Mouse (Mus musculus) CH12.LX (cell line): Measurements from ENCODE around the gene Pom121l2. TPM values are rescaled to one million over a fixed set of nuclear protein-coding genes. Genes with fewer than 3 reads are reported as not detected.

Experiments
- DNase-seq: peaks from one replicate; pipeline ENCODE4 v3.0.0-alpha.2; 2013; ENCODE audit errors: extremely low read depth
- H3K27ac ChIP-seq: 2 replicates; pipeline ENCODE4 v1.5.1; 2012; ENCODE audit warnings: low read depth, mild to moderate bottlenecking, control low read depth, moderate library complexity; ENCODE audit not compliant: insufficient read depth
- H3K27me3 ChIP-seq: replicated peaks from 2 replicates; pipeline ENCODE3; 2012; ENCODE audit warnings: inconsistent platforms
- H3K36me3 ChIP-seq, 2 experiments: replicated peaks in 1 of 2; 2 replicates each; pipeline versions ENCODE3 to v1.6.1; 2012; ENCODE audit warnings: inconsistent platforms in 1 of 2, low read length in 1 of 2, mild to moderate bottlenecking in 1 of 2, mixed read lengths in 1 of 2, moderate library complexity in 1 of 2; ENCODE audit not compliant: control insufficient read depth in 1 of 2, insufficient read depth in 1 of 2
- H3K4me1 ChIP-seq, 2 experiments: 2 replicates each; pipeline ENCODE4 v1.6.1; 2012; ENCODE audit warnings: inconsistent platforms in 1 of 2, moderate library complexity in 1 of 2; ENCODE audit not compliant: insufficient read depth in 2 of 2, control insufficient read depth in 1 of 2
- H3K4me2 ChIP-seq: 2 replicates; pipeline ENCODE4 v1.6.1; 2012; ENCODE audit warnings: low read depth, mild to moderate bottlenecking, control low read depth; ENCODE audit not compliant: poor library complexity, insufficient read depth, severe bottlenecking
- H3K4me3 ChIP-seq, 3 experiments: fragments of 150-350 bp in 1 of 3; sonication (generic) in 1 of 3; replicated peaks in 1 of 3; 2 replicates each; pipeline versions ENCODE3 to v1.5.1; 2011 to 2012; ENCODE audit warnings: low read depth in 2 of 3, low read length in 2 of 3, mild to moderate bottlenecking in 2 of 3, moderate library complexity in 2 of 3, control low read depth in 1 of 3, improper control_type of control experiment in 1 of 3, inconsistent platforms in 1 of 3, mixed read lengths in 1 of 3; ENCODE audit not compliant: poor library complexity in 1 of 3
- H3K79me2 ChIP-seq: replicated peaks from 2 replicates; pipeline ENCODE4 v1.6.1; 2012; ENCODE audit warnings: mild to moderate bottlenecking, moderate library complexity; ENCODE audit not compliant: control insufficient read depth, poor library complexity, insufficient read depth, severe bottlenecking; ENCODE audit errors: extremely low read depth
- H3K9ac ChIP-seq: 2 replicates; pipeline ENCODE4 v1.6.1; 2012; ENCODE audit warnings: low read depth, mild to moderate bottlenecking, control low read depth, moderate library complexity; ENCODE audit not compliant: insufficient read depth
- H3K9me3 ChIP-seq: replicated peaks from 2 replicates; pipeline ENCODE3; 2012; ENCODE audit warnings: low read length, inconsistent platforms, mixed read lengths
- BHLHE40 ChIP-seq: IDR thresholded peaks from 2 replicates; pipeline ENCODE4 v1.6.1; 2011; ENCODE audit warnings: mild to moderate bottlenecking, low read depth, low read length, improper control_type of control experiment
- CTCF ChIP-seq, 2 experiments: IDR thresholded peaks in 1 of 2; conservative IDR thresholded peaks in 1 of 2; 2 replicates each; pipeline ENCODE4 v1.5.1; 2011 to 2012; ENCODE audit warnings: low read depth in 2 of 2, low read length in 2 of 2, improper control_type of control experiment in 1 of 2, inconsistent platforms in 1 of 2, mild to moderate bottlenecking in 1 of 2, moderate library complexity in 1 of 2
- E2F4 ChIP-seq: IDR thresholded peaks from 2 replicates; pipeline ENCODE4 v1.6.1; 2011; ENCODE audit warnings: low read depth, low read length, improper control_type of control experiment; ENCODE audit not compliant: insufficient replicate concordance
- ELF1 ChIP-seq: IDR thresholded peaks from 2 replicates; pipeline ENCODE4 v1.6.1; 2014; ENCODE audit warnings: low read depth, mild to moderate bottlenecking, inconsistent platforms, low read length, improper control_type of control experiment
- EP300 ChIP-seq: IDR thresholded peaks from 2 replicates; pipeline ENCODE4 v1.6.1; 2011; ENCODE audit warnings: low read length, improper control_type of control experiment
- GABPA ChIP-seq: IDR thresholded peaks from 2 replicates; pipeline ENCODE4 v1.6.1; 2012; ENCODE audit warnings: low read depth, low read length, improper control_type of control experiment, inconsistent platforms; ENCODE audit not compliant: insufficient replicate concordance
- IRF4 ChIP-seq: IDR thresholded peaks from 2 replicates; pipeline ENCODE4 v1.6.1; 2014; ENCODE audit warnings: low read depth, mild to moderate bottlenecking, inconsistent platforms, low read length, improper control_type of control experiment
- KAT2A ChIP-seq: IDR thresholded peaks from 2 replicates; pipeline ENCODE4 v1.6.1; 2012; ENCODE audit warnings: low read length, improper control_type of control experiment, inconsistent platforms; ENCODE audit not compliant: insufficient replicate concordance
- MAFK ChIP-seq: IDR thresholded peaks from 2 replicates; pipeline ENCODE4 v1.6.1; 2011; ENCODE audit warnings: low read length, improper control_type of control experiment; ENCODE audit not compliant: insufficient replicate concordance
- MAX ChIP-seq: IDR thresholded peaks from 2 replicates; pipeline ENCODE4 v1.6.1; 2011; ENCODE audit warnings: low read length, improper control_type of control experiment
- MAZ ChIP-seq: IDR thresholded peaks from 2 replicates; pipeline ENCODE4 v1.6.1; 2012; ENCODE audit warnings: low read depth, mild to moderate bottlenecking, inconsistent platforms, low read length, improper control_type of control experiment, moderate library complexity
- MEF2A ChIP-seq: IDR thresholded peaks from 2 replicates; pipeline ENCODE4 v1.6.1; 2014; ENCODE audit warnings: low read depth, mild to moderate bottlenecking, inconsistent platforms, low read length, improper control_type of control experiment, borderline replicate concordance
- MYC ChIP-seq: IDR thresholded peaks from 2 replicates; pipeline ENCODE4 v1.6.1; 2011; ENCODE audit warnings: low read depth, mild to moderate bottlenecking, improper control_type of control experiment, low read length
- NELFE ChIP-seq: IDR thresholded peaks from 2 replicates; pipeline ENCODE4 v1.6.1; 2011; ENCODE audit warnings: low read depth, low read length, improper control_type of control experiment
- NRF1 ChIP-seq: IDR thresholded peaks from 2 replicates; pipeline ENCODE4 v1.6.1; 2014; ENCODE audit warnings: low read depth, mild to moderate bottlenecking, inconsistent platforms, low read length, improper control_type of control experiment, moderate library complexity
- POLR2A ChIP-seq: IDR thresholded peaks from 2 replicates; pipeline ENCODE4 v1.6.1; 2011; ENCODE audit warnings: low read depth, mild to moderate bottlenecking, improper control_type of control experiment, low read length
- RAD21 ChIP-seq: IDR thresholded peaks from 2 replicates; pipeline ENCODE4 v1.6.1; 2011; ENCODE audit warnings: low read depth, mild to moderate bottlenecking, low read length, improper control_type of control experiment, moderate library complexity
- SIN3A ChIP-seq: IDR thresholded peaks from 2 replicates; pipeline ENCODE4 v1.6.1; 2012; ENCODE audit warnings: low read length, improper control_type of control experiment, inconsistent platforms
- SMC3 ChIP-seq: IDR thresholded peaks from 2 replicates; pipeline ENCODE4 v1.6.1; 2011; ENCODE audit warnings: low read depth, low read length, improper control_type of control experiment
- TBP ChIP-seq: conservative IDR thresholded peaks from 2 replicates; pipeline ENCODE4 v1.6.1; 2011; ENCODE audit warnings: low read depth, low read length, improper control_type of control experiment
- TCF12 ChIP-seq: IDR thresholded peaks from 2 replicates; pipeline ENCODE4 v1.6.1; 2014; ENCODE audit warnings: low read depth, mild to moderate bottlenecking, inconsistent platforms, low read length, improper control_type of control experiment
- UBTF ChIP-seq: IDR thresholded peaks from 2 replicates; pipeline ENCODE4 v1.6.1; 2012; ENCODE audit warnings: low read depth, mild to moderate bottlenecking, inconsistent platforms, low read length, improper control_type of control experiment, moderate library complexity
- USF1 ChIP-seq: IDR thresholded peaks from 2 replicates; pipeline ENCODE4 v1.6.1; 2014; ENCODE audit warnings: low read depth, mild to moderate bottlenecking, inconsistent platforms, low read length, improper control_type of control experiment
- USF2 ChIP-seq: conservative IDR thresholded peaks from 2 replicates; pipeline ENCODE4 v1.6.1; 2011; ENCODE audit warnings: low read depth, low read length, improper control_type of control experiment
- ZC3H11A ChIP-seq: IDR thresholded peaks from 2 replicates; pipeline ENCODE4 v1.6.1; 2012; ENCODE audit warnings: low read depth, mild to moderate bottlenecking, inconsistent platforms, low read length, improper control_type of control experiment
- ZMIZ1 ChIP-seq: IDR thresholded peaks from 2 replicates; pipeline ENCODE4 v1.6.1; 2012; ENCODE audit warnings: low read depth, mild to moderate bottlenecking, inconsistent platforms, low read length, improper control_type of control experiment
- ZNF384 ChIP-seq: IDR thresholded peaks from 2 replicates; pipeline ENCODE4 v1.6.1; 2012; ENCODE audit warnings: low read depth, low read length, improper control_type of control experiment, inconsistent platforms
- dilution Hi-C: fragments of 300-500 bp; cut with MboI; formaldehyde crosslinking; loops from 2 replicates; pipeline ENCODE4 v1.14.3; 2020; ENCODE audit warnings: low sequenced_read_pairs; ENCODE audit not compliant: extremely low pct_unique_long_range_greater_than_20kb, extremely low pct_ligation_motif_present
- in situ Hi-C: fragments of 300-500 bp; cut with MboI; formaldehyde crosslinking; loops from 3 replicates; pipeline ENCODE4 v1.14.3; 2019; ENCODE audit warnings: low sequenced_read_pairs, low pct_ligation_motif_present, low pct_unique_long_range_greater_than_20kb, mixed read lengths
- polyA plus RNA-seq: library from polyadenylated mRNA; unstranded; fragments of >175 nt; gene quantifications from 2 replicates; pipeline ENCODE4 v1.2.1, GENCODE M21; 2012; ENCODE audit warnings: low read depth; ENCODE audit not compliant: insufficient read length
- total RNA-seq, 2 experiments: library from RNA; depleted of rRNA; stranded (reverse); fragments of 300-350 nt in 1 of 2; fragments of >200 nt in 1 of 2; gene quantifications; 2 replicates each; pipeline ENCODE4 v1.2.3; 2012 to 2014

Pom121l2 gene
- total and polyA plus RNA-seq, 3 experiments: not detected

GRCm38 (mm10) chr13:22026058-22027031 is 45.4 kb downstream of the Pom121l2 start (continued):
- peak; percentile 83 for TF ChIP-seq KAT2A

GRCm38 (mm10) chr13:22028673-22029460 is 47.9 kb downstream of the Pom121l2 start:
- Histone ChIP-seq H3K4me3 (peak overlapping the region; percentile 44 to 58 (median 57)), H3K27ac (peak overlapping the region; percentile 55), H3K79me2 (no peaks in the 10 kb centered on the region), H3K27me3 (peaks cover 3% of the 10 kb centered on the region), H3K4me1 (peaks cover 3 to 9% of the 10 kb centered on the region in 2 experiments; a peak in 3 of 4 replicates), H3K36me3 (no peaks in the 10 kb centered on the region), H3K4me2 (peak overlapping the region; percentile 96), H3K9ac (peak overlapping the region; percentile 66)
- DNase-seq: peak; percentile 92
- dilution Hi-C loops: no loop called here
- in situ Hi-C loops: loop anchor here (10.0 to 25.0 kb wide), 2 partner anchors 854 to 1733 kb away; partner anchors contain the start of genes Hist1h1a, Hist1h2ab, Hist1h3a and Hist1h3b
- TF ChIP-seq GABPA (no peak), NRF1 (peak; percentile 61), MAX (no peak; the same call in 1 of the 2 replicates), MYC (0 out of 2 replicates have a peak, but pooled peaks have one; percentile 7), ZC3H11A (peak; percentile 81), E2F4 (0 out of 2 replicates have a peak, but pooled peaks have one; percentile 85), RAD21 (peak; percentile 97), NELFE (peak; percentile 13; the same call in 1 of the 2 replicates), MAFK (peak; percentile 95), MEF2A (peak; percentile 31; the same call in 1 of the 2 replicates), KAT2A (0 out of 2 replicates have a peak, but pooled peaks have one; percentile 36), SMC3 (peak; percentile 95), ELF1 (peak; percentile 95), SIN3A (0 out of 2 replicates have a peak, but pooled peaks have one; percentile 12), EP300 (no peak), ZMIZ1 (no peak), BHLHE40 (0 out of 2 replicates have a peak, but pooled peaks have one; percentile 9), UBTF (peak; percentile 88), MAZ (no peak), USF1 (no peak), POLR2A (no peak), ZNF384 (peak; percentile 55; the same call in 1 of the 2 replicates), USF2 (no peak), TCF12 (0 out of 2 replicates have a peak, but pooled peaks have one; percentile 24), IRF4 (peak; percentile 48; the same call in 1 of the 2 replicates), CTCF (conservative IDR thresholded peaks at IDR 0.05 in 1 of 2, IDR thresholded peaks at IDR 0.05 in 1 of 2; ENCODE audit: low read depth in 2 of 2, low read length in 2 of 2) (peak; percentile 55 to 97; a peak in 3 of 4 replicates), TBP (peak; percentile 99)
- TF ChIP-seq, all 38 proteins: peak for 19
- no peaks in the 10 kb centered on the region for H3K9me3 ChIP-seq
